In the genomic region with DNA sequence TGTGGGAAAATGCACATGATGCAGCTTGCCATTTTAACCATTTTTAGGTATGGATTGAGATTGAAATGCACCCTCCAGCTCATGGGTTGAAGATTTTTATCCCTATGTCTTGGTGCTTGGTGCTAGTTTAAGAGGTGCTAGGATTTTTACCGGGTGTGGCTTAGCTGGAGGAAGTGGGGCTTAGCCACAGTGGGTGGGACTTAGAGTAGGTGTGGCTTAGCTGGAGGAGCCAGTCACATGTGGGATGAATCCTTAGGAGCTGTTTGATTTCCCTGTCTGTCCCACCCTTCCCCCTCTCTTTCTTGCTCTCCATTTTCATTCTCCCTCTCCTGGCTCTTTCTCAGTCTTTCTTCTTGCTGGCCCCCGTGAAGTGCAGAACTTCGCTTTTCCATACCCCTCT, we compare ENCODE assay signal across 24 mouse cellular contexts. TPM values are rescaled to one million over a fixed set of nuclear protein-coding genes. Genes with fewer than 3 reads are reported as not detected.
DNase-seq lines count a peak whose midpoint lies in the region; ATAC-seq and TF ChIP-seq lines count a peak whose summit lies in the region.
"Had no signal": no experiment of that assay in that cellular context is flagged by ENCODE, and none has a peak within 500 bp of the region (broad histone marks: within the 10 kb centered on the region; RNA-seq: fewer than 3 reads in every experiment).

No protein-coding gene starts in this region.

- H3K27me3 ChIP-seq in liver, postnatal 0 days (ENCODE audit: insufficient read depth, low read length), result no peaks in the 10 kb centered on the region
- no peaks in the 10 kb centered on the region for H3K27me3 ChIP-seq in stomach, embryonic 16.5 days (ENCODE audit: control insufficient read depth, insufficient read depth, low read length)
- H3K27me3 ChIP-seq in stomach, postnatal 0 days (ENCODE audit: control insufficient read depth, insufficient read depth, low read length), result no peaks in the 10 kb centered on the region
- H3K27me3 ChIP-seq in intestine, embryonic 16.5 days (replicated peaks; ENCODE audit: control insufficient read depth, insufficient read depth, low read length), result 0 out of 2 replicates have a peak, but pooled peaks cover 13% of the 10 kb centered on the region
- H3K27me3 ChIP-seq: embryonic facial prominence, embryonic 15.5 days; heart, embryonic 13.5 days; hindbrain, embryonic 13.5 days; kidney, embryonic 15.5 days; limb, embryonic 12.5 days; megakaryocyte, embryonic 14.5 days; neural tube, embryonic 13.5 days had no signal

- no peak for TF ChIP-seq EP300 in liver, postnatal 0 days (IDR thresholded peaks at IDR 0.05; ENCODE audit: low read depth)
- TF ChIP-seq EP300 in stomach, postnatal 0 days (optimal IDR thresholded peaks at IDR 0.05), result no peak

- DNase-seq in liver, result peak; percentile 53
- no peak for DNase-seq in liver, postnatal 0 days
- no peak for DNase-seq in stomach, postnatal 0 days (ENCODE audit: low spot score)
- DNase-seq in ZHBTc4 (ENCODE audit: low read depth, low spot score), result peak; percentile 61
- no peak for DNase-seq in cerebellum, adult 9-11 months
- DNase-seq: adrenal gland, adult 8-10 months; cerebellum, adult 8-10 months; gastrocnemius, adult 2 months; kidney, postnatal 4 days; layer of hippocampus, adult 9-11 months; midbrain, embryonic 14.5 days; right cerebral cortex, postnatal 14 days; spleen, adult 18-20 months; thymus, adult 18-20 months had no signal

- whole genome bisulfite sequencing in liver, postnatal 0 days (ENCODE audit: insufficient replicate concordance), result 70% methylated on average over 3 of the region's 3 CpGs
- WGBS in stomach, embryonic 16.5 days, result 50% methylated on average over 3 of the region's 3 CpGs
- WGBS in stomach, postnatal 0 days, result 59% methylated on average over 3 of the region's 3 CpGs
- 49% methylated on average over 3 of the region's 3 CpGs for WGBS in intestine, embryonic 16.5 days

- H3K9ac ChIP-seq in liver, postnatal 0 days (replicated peaks), result no peak overlapping the region
- no peak overlapping the region for H3K9ac ChIP-seq in stomach, embryonic 16.5 days (ENCODE audit: low read length)
- no peak overlapping the region; the same call in 1 of the 2 replicates for H3K9ac ChIP-seq in stomach, postnatal 0 days (ENCODE audit: low read length)
- H3K9ac ChIP-seq in intestine, embryonic 16.5 days (ENCODE audit: low read depth, low read length), result no peak overlapping the region
- H3K9ac ChIP-seq: embryonic facial prominence, embryonic 15.5 days; hindbrain, embryonic 13.5 days; kidney, embryonic 15.5 days; limb, embryonic 12.5 days; neural tube, embryonic 13.5 days had no signal

- H3K36me3 ChIP-seq in liver, postnatal 0 days (replicated peaks; ENCODE audit: insufficient read depth, low read length), result peaks cover 9% of the 10 kb centered on the region; the same call in 1 of the 2 replicates
- H3K36me3 ChIP-seq in stomach, embryonic 16.5 days (ENCODE audit: control insufficient read depth, insufficient read depth, low read length), result peaks cover 9% of the 10 kb centered on the region; the same call in 1 of the 2 replicates
- no peaks in the 10 kb centered on the region; the same call in 1 of the 2 replicates for H3K36me3 ChIP-seq in stomach, postnatal 0 days (ENCODE audit: control insufficient read depth, insufficient read depth, low read length)
- no peaks in the 10 kb centered on the region for H3K36me3 ChIP-seq in intestine, embryonic 16.5 days (ENCODE audit: control insufficient read depth, insufficient read depth, low read length)

- H3K4me2 ChIP-seq in liver, postnatal 0 days (ENCODE audit: low read depth, low read length), result no peak overlapping the region
- no peak overlapping the region for H3K4me2 ChIP-seq in stomach, embryonic 16.5 days (ENCODE audit: low read depth, low read length)
- no peak overlapping the region for H3K4me2 ChIP-seq in stomach, postnatal 0 days (replicated peaks; ENCODE audit: low read depth)
- H3K4me2 ChIP-seq in intestine, embryonic 16.5 days (ENCODE audit: low read depth, low read length), result no peak overlapping the region
- H3K4me2 ChIP-seq: embryonic facial prominence, embryonic 15.5 days; heart, embryonic 13.5 days; hindbrain, embryonic 13.5 days; kidney, embryonic 15.5 days; limb, embryonic 12.5 days; neural tube, embryonic 13.5 days had no signal

- no peak for ATAC-seq in liver, postnatal 0 days
- 0 out of 2 replicates have a peak, but pooled peaks have one; percentile 49 for ATAC-seq in stomach, embryonic 16.5 days (ENCODE audit: insufficient read depth, low FRiP score)
- no peak for ATAC-seq in stomach, postnatal 0 days (ENCODE audit: low FRiP score, low TSS enrichment)
- ATAC-seq in intestine, embryonic 16.5 days, result no peak

- no peak overlapping the region for H3K27ac ChIP-seq in liver, postnatal 0 days (ENCODE audit: low read depth)
- no peak overlapping the region for H3K27ac ChIP-seq in stomach, embryonic 16.5 days (ENCODE audit: low read length)
- H3K27ac ChIP-seq in stomach, postnatal 0 days (replicated peaks), result no peak overlapping the region
- no peak overlapping the region for H3K27ac ChIP-seq in intestine, embryonic 16.5 days (ENCODE audit: low read length)
- H3K27ac ChIP-seq: embryonic facial prominence, embryonic 15.5 days; gastrocnemius, adult 2 months; heart, embryonic 13.5 days; hindbrain, embryonic 13.5 days; kidney, embryonic 15.5 days; left cerebral cortex, adult 2 months; neural tube, embryonic 13.5 days had no signal

- no peaks in the 10 kb centered on the region for H3K9me3 ChIP-seq in liver, postnatal 0 days (ENCODE audit: low read length)
- H3K9me3 ChIP-seq in stomach, embryonic 16.5 days (replicated peaks; ENCODE audit: control insufficient read depth, low read length), result no peaks in the 10 kb centered on the region
- H3K9me3 ChIP-seq in stomach, postnatal 0 days (ENCODE audit: control insufficient read depth, low read length), result no peaks in the 10 kb centered on the region
- H3K9me3 ChIP-seq in intestine, embryonic 16.5 days (ENCODE audit: control insufficient read depth, low read length), result no peaks in the 10 kb centered on the region
- H3K9me3 ChIP-seq: embryonic facial prominence, embryonic 15.5 days; heart, embryonic 13.5 days; hindbrain, embryonic 13.5 days; kidney, embryonic 15.5 days; limb, embryonic 12.5 days; neural tube, embryonic 13.5 days had no signal

- TF ChIP-seq CTCF in liver, postnatal 0 days (IDR thresholded peaks at IDR 0.05; ENCODE audit: low read depth), result no peak
- TF ChIP-seq CTCF in stomach, postnatal 0 days (IDR thresholded peaks at IDR 0.05; ENCODE audit: low read depth), result no peak

- peaks cover 10% of the 10 kb centered on the region for H3K4me1 ChIP-seq in liver, postnatal 0 days (ENCODE audit: insufficient read depth)
- peaks cover 4% of the 10 kb centered on the region; the same call in 1 of the 2 replicates for H3K4me1 ChIP-seq in stomach, embryonic 16.5 days (ENCODE audit: control insufficient read depth, insufficient read depth, low read length)
- H3K4me1 ChIP-seq in stomach, postnatal 0 days (replicated peaks; ENCODE audit: control insufficient read depth, insufficient read depth), result no peaks in the 10 kb centered on the region
- H3K4me1 ChIP-seq in intestine, embryonic 16.5 days (ENCODE audit: control insufficient read depth, insufficient read depth, low read length), result no peaks in the 10 kb centered on the region
- H3K4me1 ChIP-seq: embryonic facial prominence, embryonic 15.5 days had no signal

- H3K4me3 ChIP-seq in liver, postnatal 0 days (ENCODE audit: low read depth, low read length), result no peak overlapping the region
- H3K4me3 ChIP-seq in stomach, embryonic 16.5 days (replicated peaks; ENCODE audit: low read length), result no peak overlapping the region
- H3K4me3 ChIP-seq in stomach, postnatal 0 days (ENCODE audit: low read depth, low read length), result no peak overlapping the region
- no peak overlapping the region for H3K4me3 ChIP-seq in intestine, embryonic 16.5 days (ENCODE audit: low read length)
- H3K4me3 ChIP-seq: embryonic facial prominence, embryonic 15.5 days; gastrocnemius, adult 2 months; heart, embryonic 13.5 days; hindbrain, embryonic 13.5 days; kidney, embryonic 15.5 days; left cerebral cortex, adult 2 months; limb, embryonic 12.5 days; megakaryocyte, embryonic 14.5 days; neural tube, embryonic 13.5 days had no signal

RNA-seq across cellular contexts. Expression of gene Rgs12, which starts 32.5 kb away (rescaled TPM):
- polyA plus RNA-seq in liver, postnatal 0 days (2015; fragmentation: Nextera tagmentation; extraction: Ambion mirVana), result 6.9 and 7.3 TPM in 2 replicates
- polyA plus RNA-seq in stomach, embryonic 16.5 days (2015; fragmentation: Nextera tagmentation; extraction: Ambion mirVana), result 31.8 and 34.4 TPM in 2 replicates
- polyA plus RNA-seq in stomach, postnatal 0 days (2015; fragmentation: Nextera tagmentation; extraction: Ambion mirVana), result 12.7 and 14.2 TPM in 2 replicates
- 12.9 and 13.9 TPM in 2 replicates for polyA plus RNA-seq in intestine, embryonic 16.5 days (2015; fragmentation: Nextera tagmentation; extraction: Ambion mirVana)

RNA-seq across cellular contexts. Expression of gene Hgfac, which starts 59.6 kb away (rescaled TPM):
- polyA plus RNA-seq in liver, postnatal 0 days (2015; fragmentation: Nextera tagmentation; extraction: Ambion mirVana), result 285 and 304 TPM in 2 replicates
- polyA plus RNA-seq in stomach, embryonic 16.5 days (2015; fragmentation: Nextera tagmentation; extraction: Ambion mirVana), result 7.7 and 8.2 TPM in 2 replicates
- 1.6 and 2.5 TPM in 2 replicates for polyA plus RNA-seq in stomach, postnatal 0 days (2015; fragmentation: Nextera tagmentation; extraction: Ambion mirVana)
- 14.1 and 14.9 TPM in 2 replicates for polyA plus RNA-seq in intestine, embryonic 16.5 days (2015; fragmentation: Nextera tagmentation; extraction: Ambion mirVana)

Comparison
In these comparisons a context has a peak if more than half of its experiments do, and no peak if none do; other contexts are left out.
1. DNase-seq: peak in liver (single experiment) and ZHBTc4 (single experiment); none in liver, postnatal 0 days (single experiment), stomach, postnatal 0 days (single experiment) and cerebellum, adult 9-11 months (single experiment).
2. RNA of gene Hgfac, which starts 59.6 kb away (polyA plus RNA-seq): 285 to 304 TPM in liver, postnatal 0 days; 14.1 to 14.9 TPM in intestine, embryonic 16.5 days, 7.7 to 8.2 TPM in stomach, embryonic 16.5 days and 1.6 to 2.5 TPM in stomach, postnatal 0 days; every median in the first group is over 10 times any median in the second.